Mouse (Mus musculus) skeletal muscle tissue, adult 2 months (tissue): ENCODE measurements around the gene AI467606.
A peak's percentile ranks its signal among the peaks of the same experiment; 100 is the strongest.

ENCODE experiments used
- DNase-seq: peaks from one replicate; pipeline ENCODE4 v3.0.0-alpha.2; 2012; ENCODE audit warnings: low read depth, low spot score

Gene AI467606

DNA sequence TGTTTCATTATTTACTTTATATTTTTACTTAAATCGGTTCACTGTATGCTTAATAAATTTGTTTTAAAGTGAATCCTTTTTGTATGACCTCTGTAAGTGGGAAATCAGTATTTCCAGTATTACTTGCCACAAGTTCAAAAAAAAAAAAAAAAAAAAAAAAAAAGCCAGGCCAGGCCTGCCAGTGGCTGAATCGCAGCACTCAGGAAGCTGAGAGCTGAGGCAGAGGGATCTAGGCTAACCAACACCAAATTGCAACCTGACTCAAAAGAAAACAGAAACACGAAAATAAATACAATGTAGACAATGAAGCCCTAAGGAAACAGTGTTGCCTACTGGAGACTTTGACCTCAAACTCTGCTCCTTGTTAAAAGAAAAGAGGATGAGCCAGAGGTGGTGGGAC, 2.8 kb downstream of the AI467606 start:
- DNase-seq: no peak

DNA sequence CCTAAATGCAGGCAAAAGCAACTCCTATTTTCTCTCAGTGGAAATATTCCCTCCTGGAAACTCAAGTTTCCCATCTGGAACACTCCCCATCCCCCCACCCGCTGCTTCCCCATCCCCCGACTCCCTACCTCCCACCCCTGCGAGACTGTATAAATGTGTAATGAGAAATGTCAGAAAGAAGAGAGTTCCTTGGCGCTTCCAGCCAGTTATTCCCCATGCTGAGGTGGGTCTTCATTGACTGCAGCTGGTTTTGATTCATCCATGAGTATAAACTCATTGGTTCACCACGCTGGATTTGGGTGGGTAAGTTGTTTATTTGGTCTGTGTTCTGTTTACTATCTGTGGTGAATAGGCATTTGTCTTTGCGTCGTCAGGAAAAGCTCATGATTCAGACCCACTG, 5.3 kb downstream of the AI467606 start:
- no peak for DNase-seq

DNA sequence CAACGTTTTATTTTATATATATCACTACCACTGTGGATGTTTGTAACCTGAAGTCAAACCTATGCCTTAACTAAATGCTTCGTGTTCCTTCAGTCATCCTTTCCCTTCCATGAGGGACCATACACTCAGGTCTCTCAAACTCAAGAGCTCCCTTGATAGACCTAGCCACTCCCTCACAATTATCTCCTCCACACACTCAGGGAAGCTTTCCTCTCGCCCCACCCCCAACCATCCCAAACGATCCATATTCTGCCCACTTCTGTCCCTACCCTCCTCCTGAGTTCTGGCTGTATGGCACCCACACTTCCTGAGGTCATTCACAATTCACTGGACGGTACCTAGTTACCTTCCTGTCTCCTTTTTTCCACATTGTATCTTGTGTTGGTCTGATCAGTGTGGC, 7.4 kb downstream of the AI467606 start:
- no peak for DNase-seq

DNA sequence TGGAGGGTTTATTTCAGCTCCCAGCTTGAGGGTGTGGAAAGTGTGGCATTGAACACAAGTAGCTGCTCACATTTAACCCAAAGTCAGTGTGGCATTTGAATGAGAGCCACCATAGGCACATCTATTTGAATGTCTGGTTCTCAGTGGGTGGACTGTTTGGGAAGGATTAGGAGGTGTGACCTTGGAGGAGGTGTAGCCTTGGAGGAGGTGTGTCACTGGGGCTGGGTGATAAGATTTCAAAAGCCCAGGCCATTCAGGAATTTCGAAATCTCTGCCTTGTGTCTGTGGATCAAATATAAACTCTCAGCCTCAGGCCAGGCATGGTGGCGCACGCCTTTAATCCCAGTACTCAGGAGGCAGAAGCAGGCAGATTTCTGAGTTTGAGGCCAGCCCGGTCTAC, 7.8 kb downstream of the AI467606 start:
- no peak for DNase-seq

- DNase-seq: no peak
Observed at GRCm38 (mm10) chr7:127099528-127099927, 8.4 kb downstream of the AI467606 start.

DNA sequence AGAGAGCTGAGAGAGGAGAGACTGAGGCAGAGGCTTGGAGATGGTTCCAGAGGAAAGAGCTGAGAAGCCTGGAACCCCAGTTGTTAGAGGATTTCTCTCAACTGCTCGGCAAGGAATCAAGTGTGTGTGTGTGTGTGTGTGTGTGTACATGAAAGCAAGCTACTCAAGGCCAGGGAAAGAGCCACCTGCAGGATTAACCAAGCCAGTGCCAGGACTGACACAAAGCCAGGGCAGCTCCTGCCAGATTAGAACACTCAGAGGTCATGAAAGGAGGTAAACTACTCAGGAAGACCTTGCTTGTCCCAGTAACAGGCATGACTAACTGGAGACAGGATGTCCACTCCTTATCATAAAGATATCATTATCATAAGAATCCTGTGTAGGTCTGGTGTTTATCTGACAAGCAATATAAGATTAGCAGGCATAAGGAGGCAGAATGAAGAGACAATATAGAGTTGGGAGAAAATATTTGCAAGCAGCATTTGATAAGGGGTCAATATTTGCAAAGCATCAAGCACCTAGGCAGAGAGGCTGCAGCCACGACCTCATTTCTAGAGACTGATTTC, 10.4 kb downstream of the AI467606 start:
- no peak for DNase-seq

DNA sequence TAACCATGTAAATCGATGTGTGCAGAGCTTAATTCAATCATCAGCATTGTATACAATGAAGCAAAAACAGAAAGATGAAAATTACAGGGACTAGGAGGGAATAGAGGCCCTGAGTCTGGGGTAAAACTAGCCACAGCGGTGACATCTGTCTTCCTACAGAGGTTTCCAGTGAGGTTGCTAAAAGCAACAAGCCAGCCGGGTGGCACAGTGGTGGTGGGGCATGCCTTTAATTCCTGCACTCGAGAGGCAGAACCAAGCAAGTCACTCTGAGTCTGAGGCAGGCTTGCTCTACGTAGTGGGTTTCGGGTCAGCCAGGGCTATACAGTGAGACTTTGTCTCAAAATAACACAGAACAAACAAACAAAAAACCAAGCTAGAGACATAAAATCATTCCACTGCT, 11.0 kb downstream of the AI467606 start:
- DNase-seq: no peak

- DNase-seq: no peak
Observed at GRCm38 (mm10) chr7:127103960-127104359, 12.8 kb downstream of the AI467606 start.

- peak; percentile 57 for DNase-seq
Observed at GRCm38 (mm10) chr7:127104560-127105332, 13.6 kb downstream of the AI467606 start.

- DNase-seq: no peak
Observed at GRCm38 (mm10) chr7:127105551-127105950, 14.4 kb downstream of the AI467606 start.

DNA sequence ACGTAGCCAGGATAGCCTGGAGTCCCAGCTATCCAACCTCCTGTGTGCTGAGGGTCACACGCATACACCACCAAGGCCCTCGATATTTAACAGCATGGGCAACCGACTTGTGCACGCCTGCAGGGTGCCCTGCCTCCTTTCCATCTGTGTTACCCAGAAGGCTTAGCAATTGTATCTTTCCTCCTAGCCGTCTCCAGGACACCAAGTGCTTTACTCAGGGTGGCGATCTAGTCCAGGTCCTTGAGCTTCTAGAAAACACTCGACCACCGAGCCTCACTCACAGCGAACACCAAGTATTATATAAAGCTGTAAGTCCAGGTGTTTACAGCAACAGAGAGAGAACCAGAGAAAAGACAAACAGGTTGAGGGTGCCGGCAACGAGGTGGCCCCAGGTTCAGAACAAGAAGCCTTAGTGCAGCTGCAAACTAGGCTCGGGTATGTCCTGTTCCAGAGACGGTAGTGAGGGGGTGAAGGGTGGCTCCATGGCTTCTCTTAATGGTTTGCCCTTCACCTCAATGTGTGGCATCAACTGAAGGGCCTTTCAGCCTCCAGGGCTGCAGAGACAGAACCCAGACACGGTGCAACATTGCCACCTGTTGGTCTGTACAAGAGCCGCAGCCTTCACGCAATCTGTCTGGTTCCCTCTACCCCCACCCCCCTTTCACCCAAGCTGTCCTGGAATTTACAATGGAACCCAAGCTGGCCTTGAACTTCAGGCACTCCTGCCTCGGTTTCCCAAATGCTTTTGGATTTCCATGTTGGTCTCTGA, 19.3 kb downstream of the AI467606 start:
- DNase-seq: peak; percentile 56

DNA sequence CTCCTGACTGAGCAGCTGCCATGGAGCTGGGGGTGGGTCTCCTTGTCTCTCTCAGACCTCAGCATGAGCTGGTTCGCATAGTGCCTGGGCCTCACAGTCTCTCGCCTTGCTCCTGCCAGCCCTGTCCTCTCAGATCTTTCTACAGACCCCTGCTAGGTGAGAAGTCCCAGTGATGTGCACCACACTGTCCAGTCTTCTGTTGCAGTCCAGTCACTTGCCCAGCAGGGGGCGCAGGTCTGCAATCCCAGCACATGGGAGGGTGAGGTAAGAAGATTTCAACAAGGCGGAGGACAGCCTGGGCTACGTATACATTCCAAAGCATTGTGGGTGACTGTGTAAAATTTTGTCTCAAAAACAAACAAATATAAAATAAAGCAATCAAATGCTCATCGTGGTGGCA, 20.3 kb downstream of the AI467606 start:
- peak; percentile 42 for DNase-seq

DNA sequence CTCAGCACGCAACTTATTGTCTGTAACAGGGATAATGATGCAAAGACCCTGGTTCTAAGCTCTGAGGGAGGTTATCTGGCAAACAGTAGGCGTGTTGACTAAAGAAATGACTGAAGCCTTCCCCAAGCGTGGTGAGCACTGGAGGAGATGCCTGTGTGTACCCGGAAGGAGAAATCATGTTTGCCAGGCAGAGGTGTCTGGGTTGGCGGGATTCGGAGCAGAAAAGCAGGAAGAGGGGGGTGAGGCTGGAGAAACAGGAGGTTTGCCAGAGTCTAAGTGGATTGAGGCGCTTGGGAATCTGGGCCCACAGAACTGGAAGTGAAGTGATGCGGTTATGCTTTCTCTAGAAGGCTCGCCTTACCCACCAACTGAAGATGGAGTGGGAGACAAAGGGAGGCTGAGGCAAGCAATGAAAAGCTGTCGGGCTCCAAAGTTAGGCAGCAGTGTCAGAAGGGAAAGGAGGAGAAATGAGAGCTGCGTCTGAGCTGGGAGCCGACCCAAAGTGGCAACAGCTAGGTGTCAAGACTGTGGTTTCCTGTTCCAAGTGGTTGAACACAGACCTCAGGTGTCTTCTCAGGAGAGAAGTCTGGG, 21.2 kb downstream of the AI467606 start:
- DNase-seq: no peak

GRCm38 (mm10) chr7:127112921-127113597, 21.9 kb downstream of the AI467606 start:
- no peak for DNase-seq

- no peak for DNase-seq
Observed at GRCm38 (mm10) chr7:127113614-127114259, 22.6 kb downstream of the AI467606 start.

DNA sequence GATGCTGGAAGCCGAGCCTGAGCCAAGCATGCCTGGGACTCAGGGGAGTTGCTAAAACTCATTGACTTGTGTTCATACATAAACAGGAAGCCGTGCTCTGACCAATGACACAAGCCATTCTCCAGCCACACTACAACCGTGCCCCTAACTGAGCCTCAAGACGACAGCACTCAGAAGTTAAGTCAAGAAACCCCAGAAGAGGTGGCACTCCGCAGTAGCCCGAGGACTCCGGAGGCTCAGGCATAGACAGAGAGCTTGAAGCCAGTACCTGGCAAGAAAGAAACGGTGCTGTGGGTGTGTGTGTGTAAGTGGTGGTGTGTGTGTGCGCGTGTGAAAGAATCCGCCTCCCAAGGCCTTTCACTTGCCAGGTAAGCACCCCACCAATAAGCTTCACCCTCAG, 23.8 kb downstream of the AI467606 start:
- no peak for DNase-seq

- DNase-seq: no peak
Observed at GRCm38 (mm10) chr7:127116331-127116935, 25.3 kb downstream of the AI467606 start.

GRCm38 (mm10) chr7:127117948-127118347, 26.8 kb downstream of the AI467606 start:
- peak; percentile 33 for DNase-seq

DNA sequence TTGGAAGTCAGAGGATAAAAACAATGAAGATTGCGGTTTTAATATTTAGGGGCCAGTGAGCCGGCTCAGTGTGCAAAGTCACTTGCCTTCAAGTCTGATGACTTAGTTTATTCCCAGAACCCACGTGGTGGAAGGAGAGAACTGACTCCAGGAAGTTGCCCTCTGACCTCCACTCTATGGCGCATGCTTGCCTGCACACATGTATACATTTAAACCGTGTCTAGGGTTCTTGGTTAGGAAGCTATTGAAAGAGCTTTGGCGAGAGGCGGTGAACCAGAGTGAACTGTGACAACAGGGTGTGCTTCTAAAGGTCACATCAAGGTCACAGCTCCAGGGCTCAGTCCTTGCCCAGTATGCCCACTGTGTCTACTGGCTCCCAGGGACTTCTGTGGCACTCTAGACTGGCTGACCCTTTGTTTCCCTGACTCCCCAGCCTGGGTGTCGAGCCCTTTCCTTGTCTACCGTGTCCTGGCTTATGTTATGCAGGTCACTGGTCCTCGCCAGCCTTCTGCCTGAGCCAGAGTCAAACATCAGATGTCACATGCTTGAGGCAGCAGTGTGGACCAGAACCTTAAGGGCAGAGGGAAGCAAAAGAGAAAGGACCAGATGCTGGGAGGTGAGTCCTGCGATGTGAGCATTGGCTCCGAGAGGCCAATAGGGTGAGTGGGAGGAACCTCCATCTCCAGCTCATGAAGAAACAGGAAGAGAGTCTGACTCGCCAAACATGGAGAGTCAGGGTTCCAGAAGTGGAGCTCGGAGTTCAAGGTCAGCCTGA, 27.7 kb downstream of the AI467606 start:
- DNase-seq: no peak
